Mouse (Mus musculus): ENCODE data around the gene Zan. TPM values are rescaled to one million over a fixed set of nuclear protein-coding genes. Genes with fewer than 3 reads are reported as not detected.

Gene Zan
- polyA plus RNA-seq, 1 experiment from 2014 or later: 0.12 TPM

GRCm38 (mm10) chr5:137340222-137340621 lies 136.6 kb downstream of the Zan start:
- Histone ChIP-seq H3K4me1 (ENCODE audit: control insufficient read depth, insufficient read depth, low read length) (peaks cover 12% of the 10 kb centered on the region), H3K4me2 (ENCODE audit: low read length) (peak overlapping the region; percentile 68), H3K9me3 (ENCODE audit: control insufficient read depth, low read length) (no peaks in the 10 kb centered on the region), H3K27ac (replicated peaks; ENCODE audit: low read depth, low read length) (peak overlapping the region; percentile 81; the same call in 1 of the 2 replicates), H3K9ac (replicated peaks; ENCODE audit: low read length) (no peak overlapping the region), H3K36me3 (ENCODE audit: control insufficient read depth, insufficient read depth, low read length) (no peaks in the 10 kb centered on the region), H3K27me3 (ENCODE audit: control insufficient read depth, insufficient read depth, low read length) (no peaks in the 10 kb centered on the region), H3K4me3 (replicated peaks; ENCODE audit: low read depth, low read length) (0 out of 2 replicates have a peak overlapping the region, but pooled peaks have one; percentile 39)
- WGBS: 75% methylated on average over 6 of the region's 6 CpGs
- no peak for DNase-seq
- ATAC-seq (ENCODE audit: low FRiP score, low TSS enrichment): no peak

- peak overlapping the region; percentile 39 for H3K4me3 ChIP-seq (replicated peaks; ENCODE audit: low read depth, low read length)
- peaks cover 12% of the 10 kb centered on the region for H3K4me1 ChIP-seq (ENCODE audit: control insufficient read depth, insufficient read depth, low read length)
- no peaks in the 10 kb centered on the region for H3K27me3 ChIP-seq (ENCODE audit: control insufficient read depth, insufficient read depth, low read length)
- ATAC-seq (ENCODE audit: low FRiP score, low TSS enrichment) (peak; percentile 59), DNase-seq (peak; percentile 66)
- H3K4me2 ChIP-seq (ENCODE audit: low read length): peak overlapping the region; percentile 68
- H3K36me3 ChIP-seq (ENCODE audit: control insufficient read depth, insufficient read depth, low read length): no peaks in the 10 kb centered on the region
- 3% methylated on average over 22 of the region's 22 CpGs for WGBS
- peak overlapping the region; percentile 81 for H3K27ac ChIP-seq (replicated peaks; ENCODE audit: low read depth, low read length)
- H3K9ac ChIP-seq (replicated peaks; ENCODE audit: low read length): peak overlapping the region; percentile 53
- H3K9me3 ChIP-seq (ENCODE audit: control insufficient read depth, low read length): no peaks in the 10 kb centered on the region
Measured at GRCm38 (mm10) chr5:137339290-137339979, 137.4 kb downstream of the Zan start.

GRCm38 (mm10) chr5:137338663-137339289 lies 138.1 kb downstream of the Zan start:
- Histone ChIP-seq H3K9ac (replicated peaks; ENCODE audit: low read length) (peak overlapping the region; percentile 53), H3K27ac (replicated peaks; ENCODE audit: low read depth, low read length) (peak overlapping the region; percentile 81), H3K27me3 (ENCODE audit: control insufficient read depth, insufficient read depth, low read length) (no peaks in the 10 kb centered on the region), H3K4me1 (ENCODE audit: control insufficient read depth, insufficient read depth, low read length) (peaks cover 12% of the 10 kb centered on the region), H3K4me3 (replicated peaks; ENCODE audit: low read depth, low read length) (peak overlapping the region; percentile 39), H3K4me2 (ENCODE audit: low read length) (peak overlapping the region; percentile 68), H3K9me3 (ENCODE audit: control insufficient read depth, low read length) (no peaks in the 10 kb centered on the region), H3K36me3 (ENCODE audit: control insufficient read depth, insufficient read depth, low read length) (no peaks in the 10 kb centered on the region)
- ATAC-seq (ENCODE audit: low FRiP score, low TSS enrichment) (peak; percentile 26; the same call in 1 of the 2 replicates), DNase-seq (peak; percentile 68)
- WGBS: 2% methylated on average over 11 of the region's 11 CpGs

- peak overlapping the region; percentile 81 for H3K27ac ChIP-seq (replicated peaks; ENCODE audit: low read depth, low read length)
- WGBS: under 1% methylated on average over 19 of the region's 19 CpGs
- peak overlapping the region; percentile 68 for H3K4me2 ChIP-seq (ENCODE audit: low read length)
- ATAC-seq (ENCODE audit: low FRiP score, low TSS enrichment): peak; percentile 88
- no peaks in the 10 kb centered on the region for H3K27me3 ChIP-seq (ENCODE audit: control insufficient read depth, insufficient read depth, low read length)
- peak overlapping the region; percentile 39 for H3K4me3 ChIP-seq (replicated peaks; ENCODE audit: low read depth, low read length)
- H3K9ac ChIP-seq (replicated peaks; ENCODE audit: low read length): peak overlapping the region; percentile 53
- peaks cover 12% of the 10 kb centered on the region for H3K4me1 ChIP-seq (ENCODE audit: control insufficient read depth, insufficient read depth, low read length)
- H3K9me3 ChIP-seq (ENCODE audit: control insufficient read depth, low read length): no peaks in the 10 kb centered on the region
- peak; percentile 96 for DNase-seq
- H3K36me3 ChIP-seq (ENCODE audit: control insufficient read depth, insufficient read depth, low read length): no peaks in the 10 kb centered on the region
Measured at GRCm38 (mm10) chr5:137338256-137338655, 138.6 kb downstream of the Zan start.

GRCm38 (mm10) chr5:137337190-137337589 lies 139.7 kb downstream of the Zan start:
- Histone ChIP-seq H3K9me3 (ENCODE audit: control insufficient read depth, low read length) (no peaks in the 10 kb centered on the region), H3K36me3 (ENCODE audit: control insufficient read depth, insufficient read depth, low read length) (no peaks in the 10 kb centered on the region), H3K27me3 (ENCODE audit: control insufficient read depth, insufficient read depth, low read length) (no peaks in the 10 kb centered on the region), H3K27ac (replicated peaks; ENCODE audit: low read depth, low read length) (no peak overlapping the region), H3K9ac (replicated peaks; ENCODE audit: low read length) (peak overlapping the region; percentile 7; the same call in 1 of the 2 replicates), H3K4me2 (ENCODE audit: low read length) (no peak overlapping the region), H3K4me1 (ENCODE audit: control insufficient read depth, insufficient read depth, low read length) (peaks cover 19% of the 10 kb centered on the region), H3K4me3 (replicated peaks; ENCODE audit: low read depth, low read length) (no peak overlapping the region)
- WGBS: 53% methylated on average over 8 of the region's 8 CpGs
- ATAC-seq (ENCODE audit: low FRiP score, low TSS enrichment): no peak
- DNase-seq: no peak

GRCm38 (mm10) chr5:137335066-137335465 lies 141.8 kb downstream of the Zan start:
- DNase-seq: no peak
- H3K4me2 ChIP-seq (ENCODE audit: low read length): no peak overlapping the region
- H3K27ac ChIP-seq (replicated peaks; ENCODE audit: low read depth, low read length): no peak overlapping the region
- no peak overlapping the region for H3K9ac ChIP-seq (replicated peaks; ENCODE audit: low read length)
- 66% methylated on average over 6 of the region's 6 CpGs for WGBS
- no peaks in the 10 kb centered on the region for H3K27me3 ChIP-seq (ENCODE audit: control insufficient read depth, insufficient read depth, low read length)
- no peaks in the 10 kb centered on the region for H3K36me3 ChIP-seq (ENCODE audit: control insufficient read depth, insufficient read depth, low read length)
- H3K4me1 ChIP-seq (ENCODE audit: control insufficient read depth, insufficient read depth, low read length): peaks cover 20% of the 10 kb centered on the region
- H3K9me3 ChIP-seq (ENCODE audit: control insufficient read depth, low read length): no peaks in the 10 kb centered on the region
- no peak for ATAC-seq (ENCODE audit: low FRiP score, low TSS enrichment)
- H3K4me3 ChIP-seq (replicated peaks; ENCODE audit: low read depth, low read length): no peak overlapping the region

GRCm38 (mm10) chr5:137334317-137334716 lies 142.5 kb downstream of the Zan start:
- 52% methylated on average over 10 of the region's 10 CpGs for WGBS
- Histone ChIP-seq H3K27me3 (ENCODE audit: control insufficient read depth, insufficient read depth, low read length) (no peaks in the 10 kb centered on the region), H3K9ac (replicated peaks; ENCODE audit: low read length) (no peak overlapping the region), H3K36me3 (ENCODE audit: control insufficient read depth, insufficient read depth, low read length) (no peaks in the 10 kb centered on the region), H3K4me3 (replicated peaks; ENCODE audit: low read depth, low read length) (no peak overlapping the region), H3K27ac (replicated peaks; ENCODE audit: low read depth, low read length) (no peak overlapping the region), H3K9me3 (ENCODE audit: control insufficient read depth, low read length) (no peaks in the 10 kb centered on the region), H3K4me2 (ENCODE audit: low read length) (peak overlapping the region; percentile 75), H3K4me1 (ENCODE audit: control insufficient read depth, insufficient read depth, low read length) (peaks cover 14% of the 10 kb centered on the region)
- ATAC-seq (ENCODE audit: low FRiP score, low TSS enrichment): no peak
- DNase-seq: no peak

- WGBS: under 1% methylated on average over 44 of the region's 44 CpGs
- DNase-seq: peak; percentile 98
Measured at GRCm38 (mm10) chr5:137333512-137334174, 143.2 kb downstream of the Zan start, which contains the start of gene Slc12a9. TSS of gene Slc12a9 (minus strand) at chr5:137333597.

More at GRCm38 (mm10) chr5:137333512-137334174, 143.2 kb downstream of the Zan start, which contains the start of gene Slc12a9:
- peak within 1 kb of the TSS; percentile 75 for H3K4me2 ChIP-seq (ENCODE audit: low read length)
- H3K36me3 ChIP-seq (ENCODE audit: control insufficient read depth, insufficient read depth, low read length): no peaks in the 10 kb centered on the region
- H3K27me3 ChIP-seq (ENCODE audit: control insufficient read depth, insufficient read depth, low read length): no peaks in the 10 kb centered on the region
- peaks cover 8% of the 10 kb centered on the region; the same call in 1 of the 2 replicates for H3K4me1 ChIP-seq (ENCODE audit: control insufficient read depth, insufficient read depth, low read length)
- peak within 1 kb of the TSS; percentile 81 for H3K9ac ChIP-seq (replicated peaks; ENCODE audit: low read length)
- peak within 1 kb of the TSS; percentile 75 for H3K27ac ChIP-seq (replicated peaks; ENCODE audit: low read depth, low read length)
- H3K9me3 ChIP-seq (ENCODE audit: control insufficient read depth, low read length): no peaks in the 10 kb centered on the region
- ATAC-seq (ENCODE audit: low FRiP score, low TSS enrichment): peak; percentile 92
- H3K4me3 ChIP-seq (replicated peaks; ENCODE audit: low read depth, low read length): peak within 1 kb of the TSS; percentile 54

Measured in midbrain, embryonic 14.5 days (tissue).